Mouse (Mus musculus) intestine, postnatal 0 days (tissue): Measurements from ENCODE around the gene Cog4. TPM values are rescaled to one million over a fixed set of nuclear protein-coding genes. Genes with fewer than 3 reads are reported as not detected.
"Not testable (repeated sequence)": the region's sequence is repeated elsewhere in the genome, so short reads cannot be mapped to it uniquely, and the experiment has no call there.

ENCODE experiments used
- ATAC-seq: fragments of 200-750 bp; cut with Nextera tagmentation; 2 replicates; pipeline ENCODE4 v1.8.0; 2017; ENCODE audit warnings: mild to moderate bottlenecking, moderate TSS enrichment, moderate library complexity
- H3K27ac ChIP-seq: fragments of 300-500 bp; sonication (generic); 2 replicates; pipeline ENCODE4 v1.5.1; 2014; ENCODE audit warnings: mild to moderate bottlenecking, low read depth, low read length, moderate library complexity
- H3K27me3 ChIP-seq: fragments of 300-500 bp; sonication (generic); replicated peaks from 2 replicates; pipeline ENCODE4 v1.6.1; 2014; ENCODE audit warnings: low read length, mixed read lengths; ENCODE audit not compliant: control insufficient read depth, insufficient read depth
- H3K36me3 ChIP-seq: fragments of 300-500 bp; sonication (generic); 2 replicates; pipeline ENCODE4 v1.6.1; 2014; ENCODE audit warnings: mild to moderate bottlenecking, moderate library complexity; ENCODE audit not compliant: control insufficient read depth, insufficient read depth
- H3K4me1 ChIP-seq: fragments of 300-500 bp; sonication (generic); replicated peaks from 2 replicates; pipeline ENCODE4 v1.6.1; 2014; ENCODE audit warnings: antibody characterized with exemption, low read length, mixed read lengths; ENCODE audit not compliant: control insufficient read depth, insufficient read depth
- H3K4me2 ChIP-seq: fragments of 300-500 bp; sonication (generic); replicated peaks from 2 replicates; pipeline ENCODE4 v1.6.1; 2014; ENCODE audit warnings: low read depth, mild to moderate bottlenecking, moderate library complexity
- H3K4me3 ChIP-seq: fragments of 300-500 bp; sonication (generic); 2 replicates; pipeline ENCODE4 v1.5.1; 2014; ENCODE audit warnings: low read depth, low read length
- H3K9ac ChIP-seq: fragments of 300-500 bp; sonication (generic); 2 replicates; pipeline ENCODE4 v1.6.1; 2014; ENCODE audit warnings: mild to moderate bottlenecking, low read depth, low read length
- H3K9me3 ChIP-seq: fragments of 300-500 bp; sonication (generic); 2 replicates; pipeline ENCODE4 v1.6.1; 2016; ENCODE audit warnings: mixed run types; ENCODE audit not compliant: control insufficient read depth
- CTCF ChIP-seq: sonication (generic); IDR thresholded peaks from 2 replicates; pipeline ENCODE4 v1.5.1; 2016; ENCODE audit warnings: low read depth, mild to moderate bottlenecking, control low read depth, antibody characterized with exemption, moderate library complexity
- WGBS: fragments of 180-500 bp; shearing (Covaris S2); extraction: QIAGEN DNeasy Blood & Tissue Kit; methylation state at CpG from one replicate; pipeline ENCODE4 v1.1.7; 2014; 5-methylcytosine and 5-hydroxymethylcytosine counted together
- polyA plus RNA-seq: library from polyadenylated mRNA; unstranded; fragments of >200 nt; fragmentation: Nextera tagmentation; extraction: Ambion mirVana; gene quantifications from 2 replicates; pipeline ENCODE4 v1.2.1, GENCODE M21; 2015

Cog4 gene
- polyA plus RNA-seq, 1 experiment from 2014 or later: 40.2 TPM

DNA sequence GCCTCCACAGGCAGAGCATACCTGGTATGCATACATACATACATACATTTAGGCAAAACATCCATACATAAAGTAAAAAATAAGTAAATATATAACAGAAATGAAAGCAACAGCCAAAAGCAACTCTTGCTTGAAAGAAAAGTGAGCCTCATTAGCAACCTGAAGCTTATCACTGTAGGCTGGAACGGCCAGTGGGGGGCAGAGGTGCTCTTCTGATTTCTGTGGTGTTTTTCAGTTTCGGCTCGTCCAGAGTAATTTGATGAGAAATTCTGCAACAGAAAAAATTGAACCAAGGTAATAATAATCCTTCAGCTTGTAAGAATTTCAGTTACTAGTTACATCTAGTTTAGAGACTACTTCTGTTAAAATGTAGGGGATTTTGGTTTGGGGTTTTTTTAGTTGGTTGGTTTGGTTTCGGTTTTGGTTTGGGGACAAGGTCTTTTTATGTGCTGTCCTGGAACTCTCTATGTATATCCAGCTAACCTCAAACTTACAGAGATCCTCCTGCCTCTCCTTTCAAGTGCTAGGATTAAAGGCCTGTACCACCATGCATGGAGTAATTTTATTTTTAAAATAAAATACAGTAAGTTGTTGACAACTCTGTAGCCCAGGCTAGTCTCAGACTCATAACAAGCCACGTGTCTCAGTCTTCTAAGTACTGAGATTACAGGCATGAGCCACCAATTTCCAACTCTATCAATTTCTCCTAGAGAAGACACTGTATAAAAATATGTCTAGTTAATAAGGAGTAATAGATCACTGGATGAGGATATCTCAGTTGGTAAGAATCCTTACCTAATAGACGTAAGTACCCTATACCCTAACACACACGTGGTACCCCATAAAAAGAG, 13.5 kb downstream of the Cog4 start:
- no peaks in the 10 kb centered on the region for H3K27me3 ChIP-seq
- H3K4me1 ChIP-seq: no peaks in the 10 kb centered on the region
- peaks cover 91% of the 10 kb centered on the region for H3K36me3 ChIP-seq
- H3K9ac ChIP-seq: no peak overlapping the region
- H3K4me3 ChIP-seq: no peak overlapping the region
- no peak overlapping the region for H3K4me2 ChIP-seq
- ATAC-seq: no peak
- H3K27ac ChIP-seq: no peak overlapping the region
- 77% methylated on average over 7 of the region's 7 CpGs for WGBS
- TF ChIP-seq CTCF: peak; percentile 58
- no peaks in the 10 kb centered on the region for H3K9me3 ChIP-seq

DNA sequence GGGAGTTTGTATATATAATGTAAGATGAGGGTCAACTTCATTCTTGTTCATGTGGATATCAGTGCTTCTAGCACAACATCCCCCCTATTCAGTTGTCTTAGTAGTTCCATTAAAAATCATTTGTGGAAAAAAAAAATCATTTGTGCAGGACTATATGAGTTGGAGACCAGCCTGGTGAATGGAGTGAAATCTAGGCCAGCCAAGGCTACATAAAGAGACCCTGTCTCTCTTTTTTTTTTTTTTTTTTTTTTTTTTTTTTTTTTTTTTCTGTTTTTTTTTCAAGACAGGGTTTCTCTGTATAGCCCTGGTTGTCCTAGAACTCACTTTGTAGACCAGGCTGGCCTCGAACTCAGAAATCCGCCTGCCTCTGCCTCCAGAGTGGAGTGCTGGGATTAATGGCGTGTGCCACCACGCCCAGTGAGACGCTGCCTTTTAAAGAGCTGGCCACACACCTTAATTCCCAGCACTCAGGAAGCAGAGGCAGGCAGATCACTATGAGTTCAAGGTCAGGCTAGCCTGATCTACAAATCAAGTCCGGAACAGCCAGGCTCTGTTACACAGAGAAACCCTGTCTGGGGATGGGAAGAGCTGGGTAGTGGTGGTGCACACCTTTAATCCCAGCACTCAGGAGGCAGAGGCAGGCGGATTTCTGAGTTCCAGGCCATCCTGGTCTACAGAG, 15.1 kb downstream of the Cog4 start:
- not testable (repeated sequence) for H3K9ac ChIP-seq, H3K4me1 ChIP-seq, H3K27ac ChIP-seq, H3K27me3 ChIP-seq, H3K9me3 ChIP-seq, H3K4me2 ChIP-seq, ATAC-seq, H3K4me3 ChIP-seq
- peaks cover 93% of the 10 kb centered on the region for H3K36me3 ChIP-seq
- WGBS: 95% methylated on average over 7 of the region's 7 CpGs

DNA sequence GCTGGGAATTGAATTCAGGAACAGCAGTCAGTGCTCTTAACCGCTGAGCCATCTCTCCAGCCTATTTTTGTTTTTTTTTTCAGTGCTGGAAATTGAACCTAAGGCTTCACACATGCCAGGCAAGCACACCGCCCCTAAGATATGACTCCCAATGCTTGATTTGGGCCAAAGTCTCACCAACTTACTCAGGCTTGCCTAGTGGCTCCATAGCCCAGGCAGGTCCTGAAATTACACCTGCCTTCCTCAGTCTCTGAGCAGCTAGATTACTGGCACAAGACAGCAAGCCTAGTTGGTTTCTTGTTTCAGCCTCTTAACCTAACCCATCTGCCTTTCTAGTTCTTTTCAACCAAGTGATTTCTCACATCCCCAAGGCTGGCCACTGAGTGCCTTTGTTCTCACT, 24.1 kb downstream of the Cog4 start:
- no peaks in the 10 kb centered on the region for H3K27me3 ChIP-seq
- H3K36me3 ChIP-seq: peaks cover 90% of the 10 kb centered on the region
- 96% methylated on average over 2 of the region's 2 CpGs for WGBS
- H3K9ac ChIP-seq: no peak overlapping the region
- no peaks in the 10 kb centered on the region for H3K4me1 ChIP-seq
- no peaks in the 10 kb centered on the region for H3K9me3 ChIP-seq
- TF ChIP-seq CTCF: no peak
- H3K4me2 ChIP-seq: no peak overlapping the region
- H3K27ac ChIP-seq: no peak overlapping the region
- no peak overlapping the region for H3K4me3 ChIP-seq
- no peak for ATAC-seq

DNA sequence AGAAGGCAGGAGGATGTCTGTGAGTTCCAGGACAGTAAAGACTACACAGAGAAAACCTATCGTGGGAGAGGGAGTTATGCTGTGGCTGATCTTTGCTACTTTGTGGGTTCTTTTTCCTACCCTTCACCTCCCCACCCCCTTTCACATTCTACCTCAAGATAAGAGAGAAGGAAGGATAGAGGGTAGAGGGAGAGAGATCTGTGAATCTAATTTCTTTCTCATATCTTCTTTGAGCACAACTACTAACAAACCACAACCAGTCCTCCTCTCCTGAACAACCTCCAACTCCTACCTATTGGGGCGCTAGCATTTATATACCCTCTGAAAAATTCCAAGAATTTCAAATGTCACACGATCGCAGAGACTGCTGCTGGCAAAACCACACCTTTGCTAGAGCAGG, 31.5 kb downstream of the Cog4 start:
- H3K4me3 ChIP-seq: no peak overlapping the region
- H3K4me1 ChIP-seq: no peaks in the 10 kb centered on the region
- 79% methylated on average over 4 of the region's 4 CpGs for WGBS
- no peak overlapping the region for H3K27ac ChIP-seq
- no peak overlapping the region for H3K9ac ChIP-seq
- TF ChIP-seq CTCF: no peak
- no peaks in the 10 kb centered on the region for H3K9me3 ChIP-seq
- no peaks in the 10 kb centered on the region for H3K27me3 ChIP-seq
- ATAC-seq: no peak
- peaks cover 88% of the 10 kb centered on the region for H3K36me3 ChIP-seq
- no peak overlapping the region for H3K4me2 ChIP-seq

DNA sequence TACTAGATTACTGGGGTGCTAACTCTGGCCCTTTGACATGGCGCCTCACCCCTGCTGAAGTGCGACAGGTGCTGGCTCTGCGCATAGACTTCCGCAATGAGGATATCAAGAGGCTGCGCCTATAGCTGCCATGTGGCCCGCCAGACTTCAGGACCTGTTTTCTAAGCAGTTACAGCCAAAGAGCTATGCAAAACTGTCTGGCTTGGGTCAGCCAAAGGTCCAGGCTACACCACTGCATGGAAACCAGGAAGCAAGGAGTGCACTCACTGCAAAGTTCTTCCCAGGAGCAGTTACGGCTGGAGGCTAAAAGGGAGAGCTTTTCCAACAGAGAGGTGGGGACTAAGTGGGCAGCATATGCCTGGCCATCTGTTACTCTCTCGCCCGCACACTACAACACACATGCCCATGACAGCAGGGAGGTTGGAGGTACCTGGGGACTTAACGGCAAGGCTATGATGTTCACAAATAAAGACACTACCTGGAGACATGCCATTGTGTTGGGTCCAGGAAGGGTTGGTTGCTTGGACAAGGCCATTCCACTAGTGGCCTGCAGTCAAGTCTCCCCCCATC, 35.4 kb downstream of the Cog4 start:
- H3K36me3 ChIP-seq: peaks cover 78% of the 10 kb centered on the region
- no peaks in the 10 kb centered on the region for H3K9me3 ChIP-seq
- no peak for ATAC-seq
- 94% methylated on average over 10 of the region's 10 CpGs for WGBS
- H3K4me2 ChIP-seq: no peak overlapping the region
- H3K27ac ChIP-seq: no peak overlapping the region
- no peak overlapping the region for H3K9ac ChIP-seq
- no peak for TF ChIP-seq CTCF
- H3K4me3 ChIP-seq: no peak overlapping the region
- H3K4me1 ChIP-seq: no peaks in the 10 kb centered on the region
- H3K27me3 ChIP-seq: no peaks in the 10 kb centered on the region

DNA sequence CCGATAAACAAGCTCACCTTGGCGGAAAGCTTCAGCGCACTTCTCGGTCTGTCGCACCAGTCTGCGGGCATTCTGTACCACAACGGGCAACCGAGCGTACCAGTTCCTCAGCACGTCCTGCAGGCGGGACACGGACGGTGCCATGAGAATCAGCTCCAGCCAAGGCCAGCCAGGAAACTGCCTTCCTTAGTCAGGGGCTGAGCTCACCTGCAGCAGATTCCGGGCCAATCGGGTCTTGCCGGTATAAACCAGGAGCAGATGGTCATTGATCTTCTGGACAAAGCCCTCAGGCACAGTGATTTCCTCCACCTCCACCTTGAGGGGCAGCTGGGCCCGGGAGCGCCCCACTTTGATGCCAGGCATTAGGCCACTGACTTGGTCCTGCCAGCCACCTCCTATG, 37.4 kb downstream of the Cog4 start:
- no peak overlapping the region for H3K27ac ChIP-seq
- 94% methylated on average over 18 of the region's 18 CpGs for WGBS
- H3K4me1 ChIP-seq: no peaks in the 10 kb centered on the region
- peaks cover 79% of the 10 kb centered on the region for H3K36me3 ChIP-seq
- no peak for ATAC-seq
- no peak overlapping the region for H3K9ac ChIP-seq
- H3K4me2 ChIP-seq: no peak overlapping the region
- no peak for TF ChIP-seq CTCF
- H3K9me3 ChIP-seq: no peaks in the 10 kb centered on the region
- H3K4me3 ChIP-seq: no peak overlapping the region
- no peaks in the 10 kb centered on the region for H3K27me3 ChIP-seq
